Mouse (Mus musculus) right cerebral cortex, adult 18-20 months (tissue): ENCODE measurements at regions not wholly inside any gene's neighbourhood (a gene's known extent, or its start where the extent isn't known, plus 50 kb on each side); places are given as distances from the start of the nearest gene placed in this dataset.

Experiments
- DNase-seq: peaks from one replicate; pipeline ENCODE4 v3.0.0; 2022; ENCODE audit warnings: mixed read lengths

DNA sequence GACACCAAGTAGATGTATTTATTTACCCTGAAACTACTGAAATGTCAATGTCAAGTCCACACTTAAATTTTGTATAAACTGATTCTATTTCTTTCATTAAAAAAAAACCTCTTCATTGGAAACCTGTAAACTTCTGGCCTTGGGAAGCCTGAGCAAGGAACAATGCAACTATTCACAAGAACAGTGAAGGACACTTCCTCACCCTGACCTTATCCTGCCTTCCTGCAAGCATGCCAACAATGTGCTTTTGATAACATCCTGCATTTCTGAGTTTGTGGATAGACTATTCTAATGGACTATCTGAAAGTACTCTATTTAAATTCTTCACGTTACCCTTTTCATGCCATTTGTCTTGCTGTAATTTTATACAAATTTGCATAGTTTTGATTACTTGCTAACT, 53.1 kb upstream of the Nabp1 start:
- no peak for DNase-seq

DNA sequence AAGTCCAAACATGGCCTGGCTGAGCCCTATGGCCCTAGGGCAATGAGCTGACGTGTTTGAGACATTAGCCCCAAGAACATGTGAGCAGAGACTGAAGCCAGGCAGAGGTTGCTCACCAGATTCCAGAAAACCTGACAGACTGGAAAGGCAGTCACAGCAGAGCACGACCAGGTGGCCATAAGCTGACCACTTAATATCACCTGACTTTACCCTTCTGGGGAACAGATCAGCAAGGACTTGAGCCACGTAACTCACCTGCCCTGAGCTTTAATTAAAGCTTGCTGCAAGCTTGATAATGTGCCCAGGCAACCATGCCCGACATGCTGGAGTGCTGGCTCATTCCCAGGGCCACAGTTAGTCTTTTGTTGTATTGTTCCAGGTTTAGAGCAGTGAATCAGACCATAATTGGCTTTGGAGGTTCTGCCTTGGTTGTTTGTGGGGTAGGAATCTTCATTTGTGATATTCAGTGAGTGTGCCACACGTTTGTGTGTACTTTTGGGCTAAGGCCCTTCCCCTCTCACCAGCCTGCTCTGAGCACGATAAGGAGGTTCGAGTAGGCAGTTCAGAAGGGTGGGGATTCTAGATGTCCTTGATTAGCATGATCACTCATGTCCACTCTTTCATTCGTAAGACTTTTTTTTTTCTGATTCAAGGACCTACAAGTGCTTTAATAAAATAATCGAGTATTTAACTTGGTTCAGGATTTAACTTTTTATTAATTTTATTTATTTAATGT, 52.1 kb upstream of the Nabp1 start:
- DNase-seq, result no peak

DNA sequence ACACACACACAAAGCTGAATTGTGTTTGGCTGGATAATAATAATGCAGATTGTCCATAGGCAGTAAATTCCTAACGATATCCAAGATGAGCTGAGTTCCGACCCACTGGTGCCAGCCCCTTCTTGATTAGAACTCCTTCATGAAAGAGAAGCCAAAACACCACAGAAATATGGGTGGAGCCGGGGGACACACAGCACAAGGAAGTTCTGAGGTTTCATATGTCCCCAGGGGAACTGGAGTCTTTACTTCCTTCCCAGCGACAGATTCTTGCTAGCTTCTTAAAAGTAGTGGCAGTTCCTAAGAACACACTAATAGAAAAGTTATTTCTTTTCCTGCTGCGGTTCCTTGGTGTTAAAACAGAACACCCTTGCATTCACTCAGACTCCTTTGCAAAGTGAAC, 51.4 kb upstream of the Nabp1 start:
- no peak for DNase-seq

DNA sequence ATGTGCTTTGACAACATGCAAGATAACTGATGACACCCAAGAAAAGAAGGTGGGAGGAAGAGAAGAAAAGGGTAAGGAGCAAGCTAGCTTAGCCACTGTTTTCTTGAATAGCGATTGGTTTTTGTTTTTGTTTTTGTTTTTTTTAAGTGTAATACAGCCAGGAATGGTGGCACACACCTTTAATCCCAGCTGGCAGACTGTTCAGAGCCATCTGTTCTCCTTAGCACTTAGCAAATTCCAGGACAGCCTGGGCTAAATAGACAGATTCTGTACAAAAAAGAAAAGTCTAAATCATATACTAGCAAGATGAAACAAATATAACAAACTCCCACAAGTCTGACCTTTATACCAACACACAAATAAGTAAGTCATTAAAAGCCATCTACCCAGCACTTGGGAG, 50.4 kb upstream of the Nabp1 start:
- no peak for DNase-seq
